Mouse (Mus musculus): Measurements from ENCODE around the gene Atp8a2.

DNA sequence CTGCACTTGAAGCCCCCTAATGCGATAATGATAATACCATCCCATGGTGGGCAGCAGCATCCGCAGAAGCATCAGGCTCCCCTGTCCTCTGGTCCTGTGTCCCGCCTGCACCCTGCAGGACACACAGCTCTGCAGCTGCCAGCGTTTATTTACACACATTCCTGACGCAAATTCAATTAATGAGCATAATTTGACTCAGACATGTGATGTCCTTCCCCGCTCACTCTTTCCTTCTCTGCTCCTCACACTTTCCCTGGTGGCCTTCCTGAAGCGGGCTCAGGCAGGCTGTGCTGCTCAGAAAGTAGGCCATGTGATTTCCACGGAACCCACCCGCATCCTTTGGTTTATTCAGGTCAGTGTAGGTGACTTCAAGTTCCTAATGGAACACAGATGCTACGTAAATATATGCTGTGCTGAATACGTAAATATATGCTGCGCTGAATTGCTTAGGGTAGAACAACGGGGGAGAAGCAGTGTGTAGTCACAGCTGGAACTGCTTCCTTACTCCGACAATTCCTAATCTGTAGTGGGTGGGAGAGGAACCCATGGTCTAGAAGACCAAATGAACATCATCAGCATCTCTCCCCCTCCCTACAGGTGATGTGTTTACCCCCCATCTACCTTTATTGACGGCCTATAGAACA lies 437.7 kb downstream of the Atp8a2 start:
- TF ChIP-seq POLR2A (IDR thresholded peaks at IDR 0.05; ENCODE audit: insufficient read depth, low read depth, low read length) (no peak), CTCF (IDR thresholded peaks at IDR 0.05) (no peak), EP300 (IDR thresholded peaks at IDR 0.05; ENCODE audit: insufficient read depth, low read depth, low read length) (no peak)
